Mouse (Mus musculus) lung, embryonic 14.5 days (tissue): ENCODE data around the gene Gal3st3. TPM values are rescaled to one million over a fixed set of nuclear protein-coding genes. Genes with fewer than 3 reads are reported as not detected.

Experiments
- ATAC-seq: fragments of 200-750 bp; cut with Nextera tagmentation; 2 replicates; pipeline ENCODE4 v1.8.0; 2017; ENCODE audit warnings: mild to moderate bottlenecking, moderate TSS enrichment, moderate library complexity; ENCODE audit not compliant: insufficient read depth
- DNase-seq: peaks from one replicate; pipeline ENCODE4 v3.0.0-alpha.2; 2015
- H3K27ac ChIP-seq: fragments of 300-500 bp; sonication (generic); 2 replicates; pipeline ENCODE4 v1.5.1; 2014; ENCODE audit warnings: low read depth, mild to moderate bottlenecking, moderate library complexity
- H3K27me3 ChIP-seq: fragments of 300-500 bp; sonication (generic); 2 replicates; pipeline ENCODE4 v1.6.1; 2014; ENCODE audit warnings: low read length, control low read depth; ENCODE audit not compliant: insufficient read depth
- H3K36me3 ChIP-seq: fragments of 300-500 bp; sonication (generic); 2 replicates; pipeline ENCODE4 v1.6.1; 2014; ENCODE audit warnings: control low read depth; ENCODE audit not compliant: insufficient read depth
- H3K4me1 ChIP-seq: fragments of 300-500 bp; sonication (generic); 2 replicates; pipeline ENCODE4 v1.6.1; 2014; ENCODE audit warnings: antibody characterized with exemption, control low read depth; ENCODE audit not compliant: insufficient read depth
- H3K4me2 ChIP-seq: fragments of 300-500 bp; sonication (generic); 2 replicates; pipeline ENCODE4 v1.6.1; 2014; ENCODE audit warnings: mild to moderate bottlenecking
- H3K4me3 ChIP-seq: fragments of 300-500 bp; sonication (generic); 2 replicates; pipeline ENCODE4 v1.5.1; 2014; ENCODE audit warnings: low read depth, low read length
- H3K9ac ChIP-seq: fragments of 300-500 bp; sonication (generic); 2 replicates; pipeline ENCODE4 v1.6.1; 2014
- H3K9me3 ChIP-seq: fragments of 300-500 bp; sonication (generic); 2 replicates; pipeline ENCODE4 v1.6.1; 2016; ENCODE audit warnings: low read depth, low read length, control low read depth
- CTCF ChIP-seq: IDR thresholded peaks from 2 replicates; pipeline ENCODE4 v1.5.1; 2016; ENCODE audit warnings: antibody characterized with exemption, low read depth
- WGBS: fragments of 180-500 bp; shearing (Covaris S2); extraction: QIAGEN DNeasy Blood & Tissue Kit; methylation state at CpG from one replicate; pipeline ENCODE4 v1.1.7; 2014; 5-methylcytosine and 5-hydroxymethylcytosine counted together
- polyA plus RNA-seq: library from polyadenylated mRNA; unstranded; fragments of >200 nt; fragmentation: Nextera tagmentation; extraction: Ambion mirVana; gene quantifications from 2 replicates; pipeline ENCODE4 v1.2.1, GENCODE M21; 2014

Gal3st3 gene
- polyA plus RNA-seq, 1 experiment from 2014 or later, result 2.2 TPM

GRCm38 (mm10) chr19:5278381-5278780, 19.8 kb upstream of the Gal3st3 start:
- Histone ChIP-seq H3K36me3 (peaks cover 91% of the 10 kb centered on the region), H3K27ac (no peak overlapping the region), H3K27me3 (no peaks in the 10 kb centered on the region), H3K4me2 (no peak overlapping the region), H3K4me1 (no peaks in the 10 kb centered on the region), H3K9ac (no peak overlapping the region), H3K9me3 (no peaks in the 10 kb centered on the region), H3K4me3 (no peak overlapping the region)
- ATAC-seq (no peak), DNase-seq (no peak)
- WGBS, result 79% methylated on average over 8 of the region's 8 CpGs
- TF ChIP-seq CTCF, result no peak

- Histone ChIP-seq H3K4me2 (peak within 1 kb of the TSS; percentile 93), H3K27me3 (peaks cover 9% of the 10 kb centered on the region; the same call in 1 of the 2 replicates), H3K9me3 (no peaks in the 10 kb centered on the region), H3K4me3 (peak within 1 kb of the TSS; percentile 78), H3K4me1 (peaks cover 11% of the 10 kb centered on the region), H3K9ac (peak within 1 kb of the TSS; percentile 81), H3K36me3 (peaks cover 42% of the 10 kb centered on the region), H3K27ac (peak within 1 kb of the TSS; percentile 88)
- ATAC-seq (peak; percentile 99), DNase-seq (peak; percentile 100)
- peak; percentile 87 for TF ChIP-seq CTCF
- WGBS, result 0% methylated on average over 46 of the region's 46 CpGs
Observed at GRCm38 (mm10) chr19:5294972-5295735, 3.0 kb upstream of the Gal3st3 start, which contains the start of gene Sf3b2. Gene Sf3b2, minus strand, starts transcription at chr19:5295455.

- no peak for TF ChIP-seq CTCF
- H3K36me3 ChIP-seq, result peaks cover 36% of the 10 kb centered on the region
- H3K27me3 ChIP-seq, result peaks cover 9% of the 10 kb centered on the region; the same call in 1 of the 2 replicates
- H3K9ac ChIP-seq, result peak overlapping the region; percentile 67
- WGBS, result 5% methylated on average over 13 of the region's 13 CpGs
- H3K4me3 ChIP-seq, result peak overlapping the region; percentile 78
- H3K4me1 ChIP-seq, result peaks cover 11% of the 10 kb centered on the region
- H3K4me2 ChIP-seq, result peak overlapping the region; percentile 93
- no peak for DNase-seq
- H3K27ac ChIP-seq, result peak overlapping the region; percentile 88
- H3K9me3 ChIP-seq, result no peaks in the 10 kb centered on the region
- ATAC-seq, result peak; percentile 49
Observed at GRCm38 (mm10) chr19:5295736-5296075, 2.4 kb upstream of the Gal3st3 start.

- Histone ChIP-seq H3K27me3 (peaks cover 9% of the 10 kb centered on the region; the same call in 1 of the 2 replicates), H3K36me3 (peaks cover 27% of the 10 kb centered on the region), H3K9me3 (no peaks in the 10 kb centered on the region), H3K4me1 (peaks cover 11% of the 10 kb centered on the region), H3K4me3 (no peak overlapping the region; the same call in 1 of the 2 replicates), H3K9ac (no peak overlapping the region), H3K27ac (no peak overlapping the region), H3K4me2 (peak overlapping the region; percentile 93; the same call in 1 of the 2 replicates)
- WGBS, result 36% methylated on average over 5 of the region's 5 CpGs
- DNase-seq (no peak), ATAC-seq (no peak)
- TF ChIP-seq CTCF, result no peak
Observed at GRCm38 (mm10) chr19:5296630-5297029, 1.5 kb upstream of the Gal3st3 start.

- H3K9ac ChIP-seq, result no peak overlapping the region
- no peak overlapping the region for H3K27ac ChIP-seq
- no peak overlapping the region for H3K4me3 ChIP-seq
- no peaks in the 10 kb centered on the region for H3K9me3 ChIP-seq
- H3K4me2 ChIP-seq, result no peak overlapping the region
- no peak for TF ChIP-seq CTCF
- H3K4me1 ChIP-seq, result peaks cover 7% of the 10 kb centered on the region
- DNase-seq (no peak), ATAC-seq (no peak)
- H3K27me3 ChIP-seq, result peaks cover 9% of the 10 kb centered on the region; the same call in 1 of the 2 replicates
- 77% methylated on average over 6 of the region's 6 CpGs for WGBS
- H3K36me3 ChIP-seq, result no peaks in the 10 kb centered on the region
Observed at GRCm38 (mm10) chr19:5300588-5300987, 2.5 kb downstream of the Gal3st3 start.

GRCm38 (mm10) chr19:5302455-5302854, 4.3 kb downstream of the Gal3st3 start:
- TF ChIP-seq CTCF, result peak; percentile 81
- no peak overlapping the region for H3K4me2 ChIP-seq
- peaks cover 2% of the 10 kb centered on the region; the same call in 1 of the 2 replicates for H3K9me3 ChIP-seq
- no peak overlapping the region for H3K27ac ChIP-seq
- H3K9ac ChIP-seq, result no peak overlapping the region
- H3K4me3 ChIP-seq, result no peak overlapping the region
- no peaks in the 10 kb centered on the region for H3K36me3 ChIP-seq
- DNase-seq (peak; percentile 80), ATAC-seq (no peak)
- H3K4me1 ChIP-seq, result peaks cover 3% of the 10 kb centered on the region; the same call in 1 of the 2 replicates
- 21% methylated on average over 4 of the region's 4 CpGs for WGBS
- H3K27me3 ChIP-seq, result peaks cover 8% of the 10 kb centered on the region; the same call in 1 of the 2 replicates

- H3K27me3 ChIP-seq, result peaks cover 5% of the 10 kb centered on the region; the same call in 1 of the 2 replicates
- no peaks in the 10 kb centered on the region for H3K4me1 ChIP-seq
- peak; percentile 14 for DNase-seq
- no peak overlapping the region for H3K4me2 ChIP-seq
- H3K4me3 ChIP-seq, result no peak overlapping the region
- H3K27ac ChIP-seq, result no peak overlapping the region
- no peak overlapping the region for H3K9ac ChIP-seq
- no peaks in the 10 kb centered on the region for H3K36me3 ChIP-seq
- WGBS, result 83% methylated on average over 6 of the region's 6 CpGs
- ATAC-seq, result no peak
- TF ChIP-seq CTCF, result peak; percentile 51
- peaks cover 4% of the 10 kb centered on the region; the same call in 1 of the 2 replicates for H3K9me3 ChIP-seq
Observed at GRCm38 (mm10) chr19:5306279-5306678, 8.1 kb downstream of the Gal3st3 start.
